22 mouse cellular contexts compared by ENCODE assay signal in genomic region chr1:166283451-166283850, GRCm38 (mm10). TPM values are rescaled to one million over a fixed set of nuclear protein-coding genes. Genes with fewer than 3 reads are reported as not detected.
A peak's percentile ranks its signal among the peaks of the same experiment; 100 is the strongest.
DNase-seq lines count a peak whose midpoint lies in the region; ATAC-seq and TF ChIP-seq lines count a peak whose summit lies in the region.
"Had no signal": no experiment of that assay in that cellular context is flagged by ENCODE, and none has a peak within 500 bp of the region (broad histone marks: within the 10 kb centered on the region; RNA-seq: fewer than 3 reads in every experiment).

No protein-coding gene starts in this region.

- DNase-seq in left cerebral cortex, adult 2 months (ENCODE audit: extremely low spot score in 1 of 2, low spot score in 2 of 2), result no peak
- no peak for DNase-seq in left cerebral cortex, adult 18-20 months (ENCODE audit: low spot score in 2 of 2)
- DNase-seq in forebrain, embryonic 14.5 days (ENCODE audit: low spot score), result no peak
- DNase-seq in hindbrain, postnatal 0 days (ENCODE audit: low spot score), result no peak
- no peak for DNase-seq in kidney, postnatal 10 days
- DNase-seq in adrenal gland, adult 18-20 months (ENCODE audit: low spot score in 2 of 2), result no peak
- DNase-seq in testis, postnatal 14 days (ENCODE audit: low spot score), result no peak
- DNase-seq: adrenal gland, adult 2 months; cerebellum, adult 2 months; heart, adult 18-20 months; lung, postnatal 14 days had no signal

- TF ChIP-seq CTCF in left cerebral cortex, adult 2 months (IDR thresholded peaks at IDR 0.05), result no peak
- TF ChIP-seq CTCF in hindbrain, postnatal 0 days (IDR thresholded peaks at IDR 0.05; ENCODE audit: low read depth), result no peak

- no peak for ATAC-seq in forebrain, embryonic 14.5 days
- ATAC-seq in hindbrain, postnatal 0 days, result no peak
- no peak for ATAC-seq in neural tube, embryonic 13.5 days (ENCODE audit: low read depth)
- ATAC-seq: inflammation-experienced regulatory T-cells, adult 6 months had no signal

- no peak overlapping the region for H3K4me3 ChIP-seq in left cerebral cortex, adult 2 months
- no peak overlapping the region for H3K4me3 ChIP-seq in forebrain, embryonic 14.5 days (ENCODE audit: low read depth, low read length)
- H3K4me3 ChIP-seq in hindbrain, postnatal 0 days (ENCODE audit: low read length), result no peak overlapping the region
- no peak overlapping the region for H3K4me3 ChIP-seq in neural tube, embryonic 13.5 days

- no peaks in the 10 kb centered on the region for H3K27me3 ChIP-seq in forebrain, embryonic 14.5 days (replicated peaks; ENCODE audit: control insufficient read depth, insufficient read depth, low read length)
- no peaks in the 10 kb centered on the region for H3K27me3 ChIP-seq in hindbrain, postnatal 0 days (ENCODE audit: insufficient read depth, low read length)
- no peaks in the 10 kb centered on the region for H3K27me3 ChIP-seq in neural tube, embryonic 13.5 days

- H3K4me1 ChIP-seq in forebrain, embryonic 14.5 days (ENCODE audit: control insufficient read depth, insufficient read depth, low read length), result peaks cover 83% of the 10 kb centered on the region
- peaks cover 50% of the 10 kb centered on the region for H3K4me1 ChIP-seq in hindbrain, postnatal 0 days (ENCODE audit: insufficient read depth, low read length)
- peaks cover 75% of the 10 kb centered on the region for H3K4me1 ChIP-seq in neural tube, embryonic 13.5 days (replicated peaks)

- no peak overlapping the region; the same call in 1 of the 2 replicates for H3K4me2 ChIP-seq in forebrain, embryonic 14.5 days (ENCODE audit: low read length)
- H3K4me2 ChIP-seq in hindbrain, postnatal 0 days (ENCODE audit: low read depth, low read length), result no peak overlapping the region
- H3K4me2 ChIP-seq in neural tube, embryonic 13.5 days, result no peak overlapping the region

- no peak overlapping the region for H3K9ac ChIP-seq in forebrain, embryonic 14.5 days (ENCODE audit: low read length)
- no peak overlapping the region for H3K9ac ChIP-seq in hindbrain, postnatal 0 days (replicated peaks; ENCODE audit: low read length)
- H3K9ac ChIP-seq in neural tube, embryonic 13.5 days, result no peak overlapping the region

- intact Hi-C loops in left cerebral cortex, adult 2 months (cut with DNase I), result no loop called here

- WGBS in forebrain, embryonic 14.5 days, result 31% methylated on average over 6 of the region's 6 CpGs
- 50% methylated on average over 6 of the region's 6 CpGs for WGBS in hindbrain, postnatal 0 days
- 69% methylated on average over 6 of the region's 6 CpGs for WGBS in neural tube, embryonic 13.5 days

- H3K27ac ChIP-seq in left cerebral cortex, adult 2 months, result peak overlapping the region; percentile 68
- peak overlapping the region; percentile 86 for H3K27ac ChIP-seq in forebrain, embryonic 14.5 days (ENCODE audit: low read depth, low read length)
- peak overlapping the region; percentile 46; the same call in 1 of the 2 replicates for H3K27ac ChIP-seq in hindbrain, postnatal 0 days
- H3K27ac ChIP-seq in neural tube, embryonic 13.5 days (replicated peaks), result peak overlapping the region; percentile 78; the same call in 1 of the 2 replicates
- H3K27ac ChIP-seq: stomach, postnatal 0 days had no signal

- H3K9me3 ChIP-seq in forebrain, embryonic 14.5 days (replicated peaks; ENCODE audit: control insufficient read depth, low read length), result no peaks in the 10 kb centered on the region
- H3K9me3 ChIP-seq in hindbrain, postnatal 0 days (ENCODE audit: low read length), result no peaks in the 10 kb centered on the region
- no peaks in the 10 kb centered on the region for H3K9me3 ChIP-seq in neural tube, embryonic 13.5 days

- no peaks in the 10 kb centered on the region for H3K36me3 ChIP-seq in forebrain, embryonic 14.5 days (ENCODE audit: control insufficient read depth, insufficient read depth, low read length)
- no peaks in the 10 kb centered on the region for H3K36me3 ChIP-seq in hindbrain, postnatal 0 days (ENCODE audit: insufficient read depth, low read length)
- H3K36me3 ChIP-seq in neural tube, embryonic 13.5 days, result no peaks in the 10 kb centered on the region

RNA-seq across cellular contexts. Expression of gene Ildr2, which starts 29.5 kb away (rescaled TPM):
- 100 to 1,000 TPM; 111 to 119 TPM for total RNA-seq in left cerebral cortex, adult 2 months (2021)
- 100 to 1,000 TPM; 105 to 108 TPM for total RNA-seq in left cerebral cortex, adult 18-20 months (2021)
- polyA plus RNA-seq in forebrain, embryonic 14.5 days (2014; fragmentation: Nextera tagmentation; extraction: Ambion mirVana), result 2.6 TPM in 2 replicates
- total RNA-seq in hindbrain, postnatal 0 days (2014; rRNA removed), result 23.0 and 25.8 TPM in 2 replicates
- 5.3 and 5.9 TPM in 2 replicates for polyA plus RNA-seq in hindbrain, postnatal 0 days (2015; fragmentation: Nextera tagmentation; extraction: Ambion mirVana)
- 2.3 and 2.5 TPM in 2 replicates for polyA plus RNA-seq in neural tube, embryonic 13.5 days (2015; fragmentation: Nextera tagmentation; extraction: Ambion mirVana)
- 1 to 10 TPM; 4.1 to 7.5 TPM for total RNA-seq in adrenal gland, adult 18-20 months (2021)
- total RNA-seq: common myeloid progenitor, adult 5-6 weeks had no signal
- polyA plus RNA-seq: inflammation-experienced regulatory T-cells, adult 6 months had no signal

RNA-seq across cellular contexts. Expression of gene Mael, which starts 44.9 kb away (rescaled TPM):
- total RNA-seq in left cerebral cortex, adult 2 months (2021), result not detected
- under 1 TPM in 1 of 2 experiments, not detected in 1; 0.28 TPM for total RNA-seq in left cerebral cortex, adult 18-20 months (2021)
- polyA plus RNA-seq in forebrain, embryonic 14.5 days (2014; fragmentation: Nextera tagmentation; extraction: Ambion mirVana), result not detected in 2 replicates
- not detected in 2 replicates for total RNA-seq in hindbrain, postnatal 0 days (2014; rRNA removed)
- 0.21 and 0.26 TPM in 2 replicates for polyA plus RNA-seq in hindbrain, postnatal 0 days (2015; fragmentation: Nextera tagmentation; extraction: Ambion mirVana)
- not detected in 2 replicates for polyA plus RNA-seq in neural tube, embryonic 13.5 days (2015; fragmentation: Nextera tagmentation; extraction: Ambion mirVana)
- not detected for total RNA-seq in adrenal gland, adult 18-20 months (2021)
- total RNA-seq: adrenal gland, adult 2 months; common myeloid progenitor, adult 5-6 weeks; gastrocnemius, adult 18-20 months; heart, adult 18-20 months; layer of hippocampus, adult 18-20 months had no signal
- polyA plus RNA-seq: adrenal gland, adult 2 months; C2C12; heart, postnatal 0 days; inflammation-experienced regulatory T-cells, adult 6 months; kidney, embryonic 14.5 days; liver, embryonic 16.5 days; spleen, adult 2 months; stomach, postnatal 0 days had no signal
